Mouse (Mus musculus) cerebellum, adult (tissue): ENCODE measurements around the gene Gpbp1l1.

Experiments
- ATAC-seq: cut with Nextera tagmentation; 2 replicates; pipeline ENCODE4 v1.9.2; 2017; ENCODE audit warnings: mild to moderate bottlenecking, moderate library complexity, mixed read lengths; ENCODE audit not compliant: insufficient number of reproducible peaks, low FRiP score, low TSS enrichment

Gpbp1l1 gene

GRCm38 (mm10) chr4:116627722-116628662 is 70.5 kb downstream of the Gpbp1l1 start, which contains the start of gene Nasp:
Nasp (minus strand) TSS chr4:116627941.
- ATAC-seq: peak; percentile 96

DNA sequence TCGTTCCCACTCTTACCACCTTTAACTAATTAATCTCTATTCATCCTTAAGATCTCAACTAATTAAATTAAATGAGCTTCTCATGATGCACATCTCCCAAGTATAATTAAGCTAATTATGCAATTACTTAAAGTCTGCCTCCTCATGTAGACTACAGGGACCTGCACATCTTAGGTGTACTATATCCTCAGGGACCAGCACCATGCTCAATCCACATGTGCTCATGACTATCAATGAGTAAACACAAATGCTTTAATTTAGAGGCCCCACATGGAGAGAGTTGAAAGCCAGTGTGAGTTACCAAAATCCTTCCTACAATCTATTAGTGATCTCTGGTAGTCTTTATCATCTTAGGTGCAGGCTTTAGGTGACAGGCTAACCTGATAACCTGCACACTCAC is 77.7 kb downstream of the Gpbp1l1 start:
- ATAC-seq: no peak

- ATAC-seq: no peak
Observed at GRCm38 (mm10) chr4:116638821-116639220, 81.4 kb downstream of the Gpbp1l1 start.

DNA sequence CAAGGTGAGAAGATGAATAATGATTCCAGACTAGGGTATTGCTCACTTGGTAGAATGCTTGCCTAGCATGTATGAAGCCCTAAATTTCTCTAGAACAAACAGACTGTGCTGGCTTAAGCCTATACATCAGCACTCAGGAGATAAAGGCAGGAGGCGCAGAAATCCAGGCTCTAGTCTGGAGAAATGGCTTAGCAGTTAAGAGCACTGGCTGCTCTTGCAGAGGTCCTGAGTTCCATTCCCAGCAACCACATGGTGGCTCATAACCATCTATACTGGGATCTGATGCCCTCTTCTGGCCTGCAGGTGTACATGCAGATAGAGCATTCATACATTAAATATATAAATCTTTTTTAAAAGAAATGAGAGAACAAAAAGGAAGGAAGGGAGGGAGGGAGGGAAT is 84.6 kb downstream of the Gpbp1l1 start:
- ATAC-seq: no peak
